Mouse (Mus musculus) forebrain, postnatal 0 days (tissue): ENCODE measurements around the gene Sik3. TPM values are rescaled to one million over a fixed set of nuclear protein-coding genes. Genes with fewer than 3 reads are reported as not detected.

Experiments
- ATAC-seq: fragments of 200-750 bp; cut with Nextera tagmentation; 2 replicates; pipeline ENCODE4 v1.8.0; 2017; ENCODE audit warnings: mild to moderate bottlenecking, moderate library complexity
- DNase-seq: peaks from one replicate; pipeline ENCODE4 v3.0.0-alpha.2; 2015
- H3K27ac ChIP-seq: fragments of 300-500 bp; sonication (generic); 2 replicates; pipeline ENCODE4 v1.5.1; 2014; ENCODE audit warnings: low read depth, mild to moderate bottlenecking, antibody characterized with exemption, low read length, moderate library complexity, mixed read lengths
- H3K27me3 ChIP-seq: fragments of 300-500 bp; sonication (generic); 2 replicates; pipeline ENCODE4 v1.6.1; 2014; ENCODE audit warnings: mild to moderate bottlenecking, low read length, mixed read lengths; ENCODE audit not compliant: insufficient read depth
- H3K36me3 ChIP-seq: fragments of 300-500 bp; sonication (generic); 2 replicates; pipeline ENCODE4 v1.6.1; 2014; ENCODE audit warnings: mild to moderate bottlenecking, moderate library complexity; ENCODE audit not compliant: insufficient read depth
- H3K4me1 ChIP-seq: fragments of 300-500 bp; sonication (generic); 2 replicates; pipeline ENCODE4 v1.6.1; 2014; ENCODE audit warnings: antibody characterized with exemption; ENCODE audit not compliant: insufficient read depth
- H3K4me2 ChIP-seq: fragments of 300-500 bp; sonication (generic); 2 replicates; pipeline ENCODE4 v1.6.1; 2014; ENCODE audit warnings: low read depth, mild to moderate bottlenecking, moderate library complexity
- H3K4me3 ChIP-seq: fragments of 300-500 bp; sonication (generic); 2 replicates; pipeline ENCODE4 v1.5.1; 2014; ENCODE audit warnings: low read depth, low read length, mixed read lengths
- H3K9ac ChIP-seq: fragments of 300-500 bp; sonication (generic); 2 replicates; pipeline ENCODE4 v1.6.1; 2014; ENCODE audit warnings: mild to moderate bottlenecking
- H3K9me3 ChIP-seq: fragments of 300-500 bp; sonication (generic); 2 replicates; pipeline ENCODE4 v1.6.1; 2016; ENCODE audit warnings: low read length
- CTCF ChIP-seq: sonication (generic); IDR thresholded peaks from 2 replicates; pipeline ENCODE4 v1.5.1; 2016; ENCODE audit warnings: antibody characterized with exemption, control low read depth, low read depth
- WGBS: fragments of 180-500 bp; shearing (Covaris S2); extraction: QIAGEN DNeasy Blood & Tissue Kit; methylation state at CpG from one replicate; pipeline ENCODE4 v1.1.7; 2014; 5-methylcytosine and 5-hydroxymethylcytosine counted together
- polyA plus RNA-seq: library from polyadenylated mRNA; unstranded; fragments of >200 nt; fragmentation: Nextera tagmentation; extraction: Ambion mirVana; gene quantifications from 2 replicates; pipeline ENCODE4 v1.2.1, GENCODE M21; 2015
- total RNA-seq: library from RNA; depleted of rRNA; stranded (reverse); fragments of >200 nt; gene quantifications from 2 replicates; pipeline ENCODE4 v1.2.3, GENCODE M21; 2014

Gene Sik3
- total and polyA plus RNA-seq, 2 experiments from 2014 or later, result 9.3 to 27.9 TPM

- no peak for ATAC-seq
- peaks cover 5% of the 10 kb centered on the region; the same call in 1 of the 2 replicates for H3K36me3 ChIP-seq
- WGBS, result 86% methylated on average over 3 of the region's 3 CpGs
- no peak for DNase-seq
- H3K4me3 ChIP-seq, result no peak overlapping the region
- no peaks in the 10 kb centered on the region for H3K27me3 ChIP-seq
- H3K9me3 ChIP-seq, result no peaks in the 10 kb centered on the region
- no peak for TF ChIP-seq CTCF
- no peaks in the 10 kb centered on the region for H3K4me1 ChIP-seq
- no peak overlapping the region for H3K9ac ChIP-seq
- H3K4me2 ChIP-seq, result no peak overlapping the region
- H3K27ac ChIP-seq, result no peak overlapping the region
Observed at GRCm38 (mm10) chr9:46227064-46227614, 214.5 kb downstream of the Sik3 start.

GRCm38 (mm10) chr9:46228491-46228890, 215.9 kb downstream of the Sik3 start, which contains the start of gene Apoa1:
Gene Apoa1 (plus strand): TSS chr9:46228580.
- Histone ChIP-seq H3K36me3 (no peaks in the 10 kb centered on the region), H3K9ac (no peak within 1 kb of the TSS), H3K4me1 (no peaks in the 10 kb centered on the region), H3K27me3 (no peaks in the 10 kb centered on the region), H3K4me2 (no peak within 1 kb of the TSS), H3K27ac (no peak within 1 kb of the TSS), H3K4me3 (no peak within 1 kb of the TSS), H3K9me3 (no peaks in the 10 kb centered on the region)
- DNase-seq (no peak), ATAC-seq (no peak)
- no peak for TF ChIP-seq CTCF
- 67% methylated on average over 9 of the region's 9 CpGs for WGBS

- WGBS, result 14% methylated on average over 37 of the region's 37 CpGs
- Histone ChIP-seq H3K9me3 (no peaks in the 10 kb centered on the region), H3K4me1 (no peaks in the 10 kb centered on the region), H3K4me2 (peak overlapping the region; percentile 68), H3K4me3 (peak overlapping the region; percentile 43), H3K36me3 (no peaks in the 10 kb centered on the region), H3K27ac (peak overlapping the region; percentile 50; the same call in 1 of the 2 replicates), H3K27me3 (no peaks in the 10 kb centered on the region), H3K9ac (peak overlapping the region; percentile 53)
- DNase-seq (peak; percentile 96), ATAC-seq (peak; percentile 99)
- TF ChIP-seq CTCF, result peak; percentile 91
Observed at GRCm38 (mm10) chr9:46229573-46230449, 217.2 kb downstream of the Sik3 start.

- Histone ChIP-seq H3K9ac (peak overlapping the region; percentile 53), H3K4me1 (no peaks in the 10 kb centered on the region), H3K27me3 (no peaks in the 10 kb centered on the region), H3K4me3 (peak overlapping the region; percentile 43), H3K4me2 (peak overlapping the region; percentile 68), H3K9me3 (no peaks in the 10 kb centered on the region), H3K36me3 (no peaks in the 10 kb centered on the region), H3K27ac (peak overlapping the region; percentile 50; the same call in 1 of the 2 replicates)
- DNase-seq, result no peak
- peak; percentile 47 for ATAC-seq
- WGBS, result 11% methylated on average over 13 of the region's 13 CpGs
- TF ChIP-seq CTCF, result no peak
Observed at GRCm38 (mm10) chr9:46230450-46230975, 217.9 kb downstream of the Sik3 start.

- ATAC-seq (no peak), DNase-seq (no peak)
- Histone ChIP-seq H3K4me1 (no peaks in the 10 kb centered on the region), H3K9me3 (no peaks in the 10 kb centered on the region), H3K4me2 (no peak overlapping the region), H3K36me3 (no peaks in the 10 kb centered on the region), H3K9ac (no peak overlapping the region), H3K4me3 (no peak overlapping the region), H3K27me3 (no peaks in the 10 kb centered on the region), H3K27ac (no peak overlapping the region)
- WGBS, result 91% methylated on average over 6 of the region's 6 CpGs
- TF ChIP-seq CTCF, result no peak
Observed at GRCm38 (mm10) chr9:46235196-46235595, 222.6 kb downstream of the Sik3 start.

- no peak within 1 kb of the TSS for H3K4me2 ChIP-seq
- DNase-seq (no peak), ATAC-seq (no peak)
- no peak for TF ChIP-seq CTCF
- H3K4me3 ChIP-seq, result no peak within 1 kb of the TSS
- no peaks in the 10 kb centered on the region for H3K36me3 ChIP-seq
- H3K9ac ChIP-seq, result no peak within 1 kb of the TSS
- no peaks in the 10 kb centered on the region for H3K9me3 ChIP-seq
- no peak within 1 kb of the TSS for H3K27ac ChIP-seq
- H3K4me1 ChIP-seq, result no peaks in the 10 kb centered on the region
- H3K27me3 ChIP-seq, result no peaks in the 10 kb centered on the region
Observed at GRCm38 (mm10) chr9:46235596-46235648, 222.8 kb downstream of the Sik3 start, which contains the start of gene Apoc3. Gene Apoc3 (minus strand): TSS chr9:46235636.

GRCm38 (mm10) chr9:46235649-46236048, 223.0 kb downstream of the Sik3 start:
- no peaks in the 10 kb centered on the region for H3K9me3 ChIP-seq
- H3K9ac ChIP-seq, result no peak overlapping the region
- no peak overlapping the region for H3K4me3 ChIP-seq
- WGBS, result 44% methylated on average over 4 of the region's 4 CpGs
- H3K27me3 ChIP-seq, result no peaks in the 10 kb centered on the region
- H3K27ac ChIP-seq, result no peak overlapping the region
- no peaks in the 10 kb centered on the region for H3K4me1 ChIP-seq
- no peak overlapping the region for H3K4me2 ChIP-seq
- ATAC-seq, result no peak
- TF ChIP-seq CTCF, result no peak
- DNase-seq, result no peak
- no peaks in the 10 kb centered on the region for H3K36me3 ChIP-seq
